Mouse (Mus musculus): ENCODE measurements around the gene Thy1. TPM values are rescaled to one million over a fixed set of nuclear protein-coding genes. Genes with fewer than 3 reads are reported as not detected.

Thy1 gene
- total RNA-seq, 2 experiments from 2014 or later, result 130 to 177 TPM

GRCm38 (mm10) chr9:44079997-44080780 is 37.0 kb downstream of the Thy1 start:
- DNase-seq, result no peak
- intact Hi-C loops (cut with DNase I), result no loop called here

DNA sequence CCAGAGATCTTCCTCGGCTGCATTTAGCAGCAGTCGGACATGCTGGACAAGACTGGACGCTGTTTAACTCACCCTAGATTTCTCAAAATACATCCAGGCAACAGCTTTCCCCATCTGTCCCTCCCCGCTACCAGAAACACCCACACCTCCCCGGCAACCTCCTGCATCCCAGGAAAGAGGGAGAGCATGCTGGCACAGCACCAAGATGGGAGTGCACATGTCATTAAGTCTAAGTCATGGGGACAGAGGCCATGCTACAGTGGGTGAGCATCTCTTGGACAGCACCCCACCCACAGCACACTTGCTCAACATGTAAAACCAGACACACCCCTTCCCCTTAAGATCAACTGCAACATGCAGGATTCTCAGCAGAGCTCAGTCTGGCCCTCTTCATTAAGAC is 37.8 kb downstream of the Thy1 start:
- no peak for DNase-seq
- intact Hi-C loops (cut with DNase I), result no loop called here

DNA sequence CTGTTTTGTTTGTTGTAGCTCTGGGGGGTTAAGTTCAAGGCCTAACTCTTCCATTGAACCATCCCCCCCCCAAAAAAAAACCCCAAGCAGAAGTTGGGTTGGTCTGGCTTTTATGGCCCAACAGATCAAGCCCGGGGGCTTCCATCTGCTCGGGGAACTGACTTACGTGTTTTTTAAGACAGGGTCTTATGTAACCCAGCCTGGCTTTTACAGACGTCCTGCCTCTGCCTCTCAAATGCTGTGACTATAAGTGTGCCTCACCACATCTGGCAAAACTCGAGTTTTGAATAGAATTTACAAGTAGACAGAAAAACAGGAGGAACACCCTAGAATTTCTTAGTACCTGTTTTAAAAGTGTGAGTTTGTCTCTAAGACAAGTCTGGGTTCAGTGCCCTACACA is 38.4 kb downstream of the Thy1 start:
- intact Hi-C loops (cut with DNase I), result no loop called here
- no peak for DNase-seq

DNA sequence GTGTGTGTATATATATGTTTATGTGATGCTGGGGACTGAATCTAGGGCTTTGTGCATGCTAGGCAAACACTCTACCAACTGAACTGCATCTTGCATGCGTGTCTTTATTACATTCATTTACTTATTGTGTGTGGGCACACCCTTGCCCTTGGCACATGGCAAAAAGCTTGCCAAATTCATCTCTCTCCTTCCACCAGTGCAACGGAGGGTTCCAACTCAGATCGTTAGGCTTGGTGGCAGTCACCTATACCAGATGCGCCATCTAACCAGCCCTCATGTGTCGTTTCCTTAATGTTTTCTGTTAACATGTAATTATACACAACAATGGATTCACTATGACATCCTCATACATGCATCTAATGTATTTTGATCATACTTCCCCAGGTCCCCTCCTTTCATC is 39.1 kb downstream of the Thy1 start:
- no peak for DNase-seq
- intact Hi-C loops (cut with DNase I), result no loop called here

- intact Hi-C loops (cut with DNase I), result no loop called here
Measured at GRCm38 (mm10) chr9:44083392-44084121, 40.4 kb downstream of the Thy1 start.

DNA sequence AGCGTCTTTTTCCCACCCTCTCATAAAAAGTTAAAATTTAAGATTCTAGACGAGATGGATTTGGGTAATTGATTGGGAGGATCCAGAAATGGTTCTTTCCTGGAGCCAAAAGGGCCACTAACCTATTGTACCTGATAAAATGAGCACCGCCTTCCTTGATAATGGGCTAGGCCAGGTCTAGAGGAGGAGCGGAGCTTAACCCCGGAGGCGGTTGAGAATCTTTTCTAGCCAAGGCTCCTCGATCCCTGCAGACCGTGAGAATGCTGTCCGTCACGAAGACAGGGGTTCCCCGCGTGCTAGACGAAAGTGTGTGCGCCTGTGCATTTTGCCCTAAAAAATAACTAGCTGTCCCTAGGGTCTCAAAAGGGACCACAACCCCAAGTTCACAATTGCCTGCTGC is 41.1 kb downstream of the Thy1 start:
- no peak for DNase-seq
- intact Hi-C loops (cut with DNase I), result no loop called here

More at GRCm38 (mm10) chr9:44083392-44084121, 40.4 kb downstream of the Thy1 start:
- no peak for DNase-seq

DNA sequence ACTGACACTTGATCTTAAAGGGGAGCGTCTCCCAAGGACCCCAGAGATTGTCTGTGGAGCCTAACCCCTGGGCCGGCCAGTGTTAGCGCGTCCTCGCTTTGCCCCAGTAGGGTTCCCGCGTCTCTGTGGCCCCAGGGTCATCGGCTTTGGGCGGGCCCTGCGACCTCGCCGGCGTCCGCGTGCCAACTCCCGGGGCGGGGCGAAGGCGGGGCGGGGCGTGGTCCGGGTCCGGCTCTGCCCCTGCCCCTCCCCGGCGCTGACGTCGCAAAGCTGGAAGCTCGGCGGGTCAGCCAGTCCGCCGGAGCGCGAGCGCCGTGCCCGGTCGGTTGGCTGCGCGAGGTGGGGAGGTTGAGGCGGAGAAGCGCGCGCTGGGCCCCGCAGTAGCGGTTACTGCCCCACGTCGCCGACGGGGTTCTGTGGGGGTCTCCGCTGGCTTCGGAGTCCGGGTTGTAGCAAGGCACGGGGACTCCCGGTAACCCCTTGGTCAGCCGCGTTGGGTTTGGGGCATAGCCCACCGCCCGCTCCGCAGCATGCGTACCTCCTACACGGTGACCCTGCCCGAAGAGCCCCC is 41.6 kb downstream of the Thy1 start:
- DNase-seq, result peak; percentile 86
- intact Hi-C loops (cut with DNase I), result no loop called here

- intact Hi-C loops (cut with DNase I), result no loop called here
- no peak for DNase-seq
Measured at GRCm38 (mm10) chr9:44085276-44085675, 42.1 kb downstream of the Thy1 start.

- no peak for DNase-seq
- intact Hi-C loops (cut with DNase I), result no loop called here
Measured at GRCm38 (mm10) chr9:44085741-44086665, 42.8 kb downstream of the Thy1 start.

GRCm38 (mm10) chr9:44086960-44087359 is 43.8 kb downstream of the Thy1 start:
- intact Hi-C loops (cut with DNase I), result no loop called here
- DNase-seq, result no peak

DNA sequence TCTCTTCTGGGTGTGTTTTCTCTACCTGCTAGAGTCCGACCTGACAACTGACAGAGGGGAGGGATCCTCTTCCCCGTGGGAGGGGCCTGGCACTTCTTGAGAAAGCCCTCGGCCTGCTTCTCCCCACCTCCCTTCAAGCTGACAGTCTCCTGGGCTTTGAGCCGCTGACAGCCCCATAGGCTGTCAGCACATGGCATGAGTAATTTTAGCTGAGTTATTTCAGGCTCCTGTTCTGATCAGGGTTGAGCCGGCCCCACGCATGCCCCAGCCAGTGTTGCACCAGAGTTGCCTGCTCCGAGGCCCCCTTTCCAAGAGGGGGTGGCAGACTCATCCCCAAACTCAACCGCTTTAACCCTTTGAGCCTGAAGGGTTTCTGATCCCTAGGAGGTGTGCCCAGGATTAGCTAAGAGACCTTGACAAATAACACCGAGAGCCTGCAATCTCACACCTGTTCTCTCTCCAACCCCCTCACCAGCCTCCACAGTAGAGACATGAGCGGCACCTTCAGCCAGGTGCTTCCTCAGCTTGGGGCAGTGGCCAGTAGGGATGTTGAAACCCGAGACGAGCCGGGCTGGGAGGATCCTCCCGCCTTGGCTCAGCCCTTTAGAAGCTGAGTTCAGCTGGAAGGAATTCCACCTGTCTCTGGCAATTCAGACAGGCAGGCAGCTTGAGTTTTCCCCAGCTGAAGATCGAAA is 44.7 kb downstream of the Thy1 start:
- DNase-seq, result no peak
- intact Hi-C loops (cut with DNase I), result no loop called here

DNA sequence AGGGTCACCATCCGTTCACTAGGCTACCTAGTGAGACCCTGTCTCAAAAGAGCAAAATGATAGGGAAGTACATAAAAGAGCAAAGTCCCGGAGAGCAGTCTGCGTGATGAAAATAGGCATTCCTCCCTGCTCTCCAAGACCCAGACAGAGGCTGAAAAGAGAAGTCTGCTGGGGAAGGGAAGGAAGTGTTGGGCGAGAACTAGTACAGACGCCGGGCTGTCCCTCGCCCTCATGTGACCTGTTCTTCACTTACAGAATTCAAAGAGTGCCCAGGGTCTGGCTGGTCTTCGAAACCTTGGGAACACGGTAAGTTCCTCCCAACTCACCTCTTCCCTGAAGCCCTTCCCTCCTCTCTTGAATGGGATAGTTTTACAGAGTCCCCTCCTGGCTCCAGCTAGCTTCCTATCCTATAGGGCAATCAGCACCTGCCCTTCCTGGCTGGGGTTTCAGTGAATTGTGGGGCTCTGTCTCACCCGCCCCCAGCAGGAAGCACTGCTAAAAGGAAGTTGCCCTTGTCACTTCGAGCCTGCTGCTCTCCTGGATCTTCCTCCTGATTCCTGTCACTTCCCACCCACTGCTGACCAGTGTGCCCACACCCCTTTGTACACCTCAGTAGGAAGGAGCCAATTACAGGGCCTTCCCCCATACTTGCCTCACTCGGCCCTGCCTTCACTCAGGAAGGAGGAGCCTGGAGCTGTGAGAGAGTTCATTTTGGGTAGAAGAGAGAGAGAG is 45.9 kb downstream of the Thy1 start:
- DNase-seq, result no peak

DNA sequence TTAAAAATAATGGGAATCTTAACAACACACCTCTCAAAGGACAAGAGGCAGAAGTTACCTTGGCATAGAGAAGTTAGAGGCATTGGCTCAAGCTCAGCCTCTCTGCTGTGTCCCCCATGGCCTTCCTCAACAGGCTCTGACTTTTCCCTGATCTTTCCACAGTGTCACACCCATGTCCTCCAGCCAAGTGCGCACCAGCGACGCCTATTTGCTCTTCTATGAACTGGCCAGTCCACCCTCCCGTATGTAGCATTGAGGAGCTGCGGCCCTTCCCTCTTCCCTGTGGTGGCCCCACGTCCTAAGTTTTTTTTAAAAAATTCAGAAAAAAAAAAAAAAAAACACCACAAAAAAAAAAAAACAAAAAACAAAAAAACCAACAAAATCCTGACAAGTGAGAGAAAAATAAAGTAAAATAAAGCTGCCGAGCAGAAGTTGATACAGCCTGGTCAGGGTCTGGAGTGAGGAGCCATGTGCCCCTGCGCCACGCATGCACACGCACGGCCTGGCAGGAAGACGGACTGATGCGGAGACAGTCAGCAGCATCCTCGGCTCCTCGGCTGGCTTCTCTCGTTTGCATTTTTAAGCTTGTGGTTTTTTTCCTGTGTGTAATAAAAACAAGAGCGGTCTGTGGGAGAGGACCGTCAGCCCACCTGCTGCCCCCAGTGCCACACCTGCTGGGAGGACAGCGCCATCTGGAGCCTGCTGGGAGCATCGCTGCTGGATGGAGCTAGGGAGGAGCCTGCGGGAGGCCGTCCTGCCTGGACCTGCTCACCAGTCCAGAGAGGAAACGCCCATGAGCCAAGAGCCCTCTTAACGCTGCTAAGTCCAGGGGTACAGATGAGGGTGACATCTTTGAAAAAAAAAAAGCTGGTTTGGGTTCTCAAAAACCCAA is 50.7 kb downstream of the Thy1 start:
- intact Hi-C loops (cut with DNase I), result no loop called here
- DNase-seq, result peak; percentile 79

More for the DNA sequence above, 45.9 kb downstream of the Thy1 start:
- intact Hi-C loops (cut with DNase I), result no loop called here

GRCm38 (mm10) chr9:44094737-44095136 is 51.6 kb downstream of the Thy1 start:
- no peak for DNase-seq
- intact Hi-C loops (cut with DNase I), result no loop called here

DNA sequence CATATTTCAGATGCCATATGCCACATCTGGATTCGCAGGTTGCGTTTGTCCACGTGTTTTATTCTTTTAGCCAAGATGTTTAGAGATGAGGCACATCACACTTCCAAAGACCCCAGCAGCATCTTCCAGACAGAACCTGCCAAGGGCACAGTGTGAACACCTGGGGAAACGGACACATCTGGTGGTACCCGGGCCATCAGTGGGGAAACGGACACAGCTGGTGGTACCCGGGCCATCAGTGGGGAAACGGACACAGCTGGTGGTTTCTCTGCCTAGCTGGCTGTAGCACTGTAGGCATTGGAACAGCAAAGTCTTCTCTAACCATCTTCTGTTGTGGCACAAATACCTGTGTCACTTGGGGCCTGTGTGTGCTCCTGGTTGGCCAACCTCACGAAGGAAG is 52.6 kb downstream of the Thy1 start:
- DNase-seq, result no peak
- intact Hi-C loops (cut with DNase I), result no loop called here

- intact Hi-C loops (cut with DNase I), result no loop called here
- no peak for DNase-seq
Measured at GRCm38 (mm10) chr9:44096536-44096935, 53.4 kb downstream of the Thy1 start.

Measured in left cerebral cortex, postnatal 4 days (tissue).